Mouse (Mus musculus): ENCODE measurements around the gene Traip. TPM values are rescaled to one million over a fixed set of nuclear protein-coding genes. Genes with fewer than 3 reads are reported as not detected.
"Not testable (repeated sequence)": the region's sequence is repeated elsewhere in the genome, so short reads cannot be mapped to it uniquely, and the experiment has no call there.

Traip gene
- total and polyA plus RNA-seq, 2 experiments, result 0.18 to 0.21 TPM

GRCm38 (mm10) chr9:108002778-108003530 is 53.0 kb downstream of the Traip start:
- no peaks in the 10 kb centered on the region for H3K27me3 ChIP-seq (ENCODE audit: control insufficient read depth, insufficient read depth, low read length)
- DNase-seq (ENCODE audit: extremely low read depth, low read depth, low spot score), result peak; percentile 37
- peaks cover 19% of the 10 kb centered on the region; the same call in 1 of the 2 replicates for H3K79me2 ChIP-seq (ENCODE audit: control insufficient read depth, insufficient read depth, low read length)
- TF ChIP-seq POLR2A (IDR thresholded peaks at IDR 0.05; ENCODE audit: extremely low read depth, insufficient read depth, low read length) (no peak), CTCF (IDR thresholded peaks at IDR 0.05; ENCODE audit: low read depth, low read length) (no peak)
- under 1% methylated on average over 50 of the region's 50 CpGs for WGBS
- H3K9ac ChIP-seq (ENCODE audit: low read depth, low read length), result peak overlapping the region; percentile 93
- H3K36me3 ChIP-seq (ENCODE audit: control insufficient read depth, insufficient read depth, low read length), result no peaks in the 10 kb centered on the region
- H3K27ac ChIP-seq (replicated peaks; ENCODE audit: insufficient read depth, low read depth, low read length), result peak overlapping the region; percentile 81
- peak overlapping the region; percentile 91 for H3K4me3 ChIP-seq (ENCODE audit: insufficient read depth, low read depth, low read length)
- peaks cover 16% of the 10 kb centered on the region for H3K4me1 ChIP-seq (ENCODE audit: control insufficient read depth, insufficient read depth, low read length)

DNA sequence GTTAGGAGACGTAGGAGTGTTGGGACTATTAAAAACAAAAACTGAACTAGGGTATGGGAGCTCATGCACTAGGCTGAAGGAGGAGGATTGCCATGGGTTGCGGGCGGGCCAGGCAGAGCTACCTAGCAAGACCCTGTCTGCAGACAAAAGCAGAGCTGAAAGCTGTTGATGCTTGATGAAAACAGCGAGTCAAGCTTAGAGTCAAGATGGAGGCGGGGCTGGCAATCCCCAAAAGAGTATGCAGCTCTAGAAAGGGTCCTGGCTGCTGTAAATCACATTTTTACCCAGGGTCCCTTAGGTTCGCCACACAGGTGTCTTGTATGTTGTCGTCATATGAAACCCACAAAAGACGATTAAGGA is 53.6 kb downstream of the Traip start:
- DNase-seq (ENCODE audit: extremely low read depth, low read depth, low spot score), result no peak

GRCm38 (mm10) chr9:108008041-108008440 is 58.1 kb downstream of the Traip start:
- peaks cover 20% of the 10 kb centered on the region for H3K4me1 ChIP-seq (ENCODE audit: control insufficient read depth, insufficient read depth, low read length)
- DNase-seq (ENCODE audit: extremely low read depth, low read depth, low spot score), result no peak
- H3K27ac ChIP-seq (replicated peaks; ENCODE audit: insufficient read depth, low read depth, low read length), result no peak overlapping the region
- TF ChIP-seq CTCF (IDR thresholded peaks at IDR 0.05; ENCODE audit: low read depth, low read length) (no peak), POLR2A (IDR thresholded peaks at IDR 0.05; ENCODE audit: extremely low read depth, insufficient read depth, low read length) (no peak)
- no peak overlapping the region for H3K9ac ChIP-seq (ENCODE audit: low read depth, low read length)
- H3K27me3 ChIP-seq (ENCODE audit: control insufficient read depth, insufficient read depth, low read length), result no peaks in the 10 kb centered on the region
- no peak overlapping the region for H3K4me3 ChIP-seq (ENCODE audit: insufficient read depth, low read depth, low read length)
- 74% methylated on average over 5 of the region's 5 CpGs for WGBS
- H3K36me3 ChIP-seq (ENCODE audit: control insufficient read depth, insufficient read depth, low read length), result no peaks in the 10 kb centered on the region
- peaks cover 32% of the 10 kb centered on the region; the same call in 1 of the 2 replicates for H3K79me2 ChIP-seq (ENCODE audit: control insufficient read depth, insufficient read depth, low read length)

More for the DNA sequence above, 53.6 kb downstream of the Traip start:
- Histone ChIP-seq H3K4me3 (ENCODE audit: insufficient read depth, low read depth, low read length) (peak overlapping the region; percentile 91; the same call in 1 of the 2 replicates), H3K9ac (ENCODE audit: low read depth, low read length) (peak overlapping the region; percentile 58), H3K4me1 (ENCODE audit: control insufficient read depth, insufficient read depth, low read length) (peaks cover 19% of the 10 kb centered on the region), H3K27me3 (ENCODE audit: control insufficient read depth, insufficient read depth, low read length) (no peaks in the 10 kb centered on the region), H3K79me2 (ENCODE audit: control insufficient read depth, insufficient read depth, low read length) (peaks cover 25% of the 10 kb centered on the region; the same call in 1 of the 2 replicates), H3K27ac (replicated peaks; ENCODE audit: insufficient read depth, low read depth, low read length) (no peak overlapping the region; the same call in 1 of the 2 replicates), H3K36me3 (ENCODE audit: control insufficient read depth, insufficient read depth, low read length) (no peaks in the 10 kb centered on the region)
- TF ChIP-seq CTCF (IDR thresholded peaks at IDR 0.05; ENCODE audit: low read depth, low read length) (no peak), POLR2A (IDR thresholded peaks at IDR 0.05; ENCODE audit: extremely low read depth, insufficient read depth, low read length) (no peak)
- WGBS, result 32% methylated on average over 8 of the region's 8 CpGs

GRCm38 (mm10) chr9:108010385-108010784 is 60.4 kb downstream of the Traip start:
- H3K4me3 ChIP-seq (ENCODE audit: insufficient read depth, low read depth, low read length), result no peak overlapping the region
- H3K27me3 ChIP-seq (ENCODE audit: control insufficient read depth, insufficient read depth, low read length), result no peaks in the 10 kb centered on the region
- H3K27ac ChIP-seq (replicated peaks; ENCODE audit: insufficient read depth, low read depth, low read length), result no peak overlapping the region
- DNase-seq (ENCODE audit: extremely low read depth, low read depth, low spot score), result no peak
- H3K4me1 ChIP-seq (ENCODE audit: control insufficient read depth, insufficient read depth, low read length), result peaks cover 8% of the 10 kb centered on the region
- no peak overlapping the region for H3K9ac ChIP-seq (ENCODE audit: low read depth, low read length)
- TF ChIP-seq CTCF (IDR thresholded peaks at IDR 0.05; ENCODE audit: low read depth, low read length) (no peak), POLR2A (IDR thresholded peaks at IDR 0.05; ENCODE audit: extremely low read depth, insufficient read depth, low read length) (no peak)
- H3K79me2 ChIP-seq (ENCODE audit: control insufficient read depth, insufficient read depth, low read length), result peaks cover 26% of the 10 kb centered on the region; the same call in 1 of the 2 replicates
- 0 out of 2 replicates have a peak, but pooled peaks cover 3% of the 10 kb centered on the region for H3K36me3 ChIP-seq (ENCODE audit: control insufficient read depth, insufficient read depth, low read length)

- 100% methylated on average over 2 of the region's 2 CpGs for WGBS
- not testable (repeated sequence) for H3K36me3 ChIP-seq (ENCODE audit: control insufficient read depth, insufficient read depth, low read length); DNase-seq (ENCODE audit: extremely low read depth, low read depth, low spot score)
Measured at GRCm38 (mm10) chr9:108013577-108013976, 63.6 kb downstream of the Traip start.

GRCm38 (mm10) chr9:108017127-108017526 is 67.2 kb downstream of the Traip start:
- peaks cover 20% of the 10 kb centered on the region; the same call in 1 of the 2 replicates for H3K79me2 ChIP-seq (ENCODE audit: control insufficient read depth, insufficient read depth, low read length)
- no peaks in the 10 kb centered on the region for H3K27me3 ChIP-seq (ENCODE audit: control insufficient read depth, insufficient read depth, low read length)
- peaks cover 19% of the 10 kb centered on the region; the same call in 1 of the 2 replicates for H3K4me1 ChIP-seq (ENCODE audit: control insufficient read depth, insufficient read depth, low read length)
- H3K27ac ChIP-seq (replicated peaks; ENCODE audit: insufficient read depth, low read depth, low read length), result no peak overlapping the region
- no peak for DNase-seq (ENCODE audit: extremely low read depth, low read depth, low spot score)
- no peak overlapping the region for H3K4me3 ChIP-seq (ENCODE audit: insufficient read depth, low read depth, low read length)
- H3K9ac ChIP-seq (ENCODE audit: low read depth, low read length), result no peak overlapping the region
- TF ChIP-seq POLR2A (IDR thresholded peaks at IDR 0.05; ENCODE audit: extremely low read depth, insufficient read depth, low read length) (no peak), CTCF (IDR thresholded peaks at IDR 0.05; ENCODE audit: low read depth, low read length) (no peak)
- WGBS, result 91% methylated on average over 3 of the region's 3 CpGs
- peaks cover 6% of the 10 kb centered on the region; the same call in 1 of the 2 replicates for H3K36me3 ChIP-seq (ENCODE audit: control insufficient read depth, insufficient read depth, low read length)

More at GRCm38 (mm10) chr9:108013577-108013976, 63.6 kb downstream of the Traip start:
- peaks cover 27% of the 10 kb centered on the region; the same call in 1 of the 2 replicates for H3K79me2 ChIP-seq (ENCODE audit: control insufficient read depth, insufficient read depth, low read length)
- H3K4me3 ChIP-seq (ENCODE audit: insufficient read depth, low read depth, low read length); H3K27me3 ChIP-seq (ENCODE audit: control insufficient read depth, insufficient read depth, low read length); H3K4me1 ChIP-seq (ENCODE audit: control insufficient read depth, insufficient read depth, low read length); H3K9ac ChIP-seq (ENCODE audit: low read depth, low read length); H3K27ac ChIP-seq (replicated peaks; ENCODE audit: insufficient read depth, low read depth, low read length): not testable (repeated sequence)
- TF ChIP-seq CTCF (IDR thresholded peaks at IDR 0.05; ENCODE audit: low read depth, low read length), result 0 out of 2 replicates have a peak, but pooled peaks have one; percentile 11

All from liver, adult 2 months (tissue).